Mouse (Mus musculus) G1E-ER4 (cell line): ENCODE data around the gene Fcrl5. TPM values are rescaled to one million over a fixed set of nuclear protein-coding genes. Genes with fewer than 3 reads are reported as not detected.

Experiments
- GATA1 ChIP-seq: IDR thresholded peaks from one replicate; pipeline ENCODE4 v1.8.0; 2012; ENCODE audit warnings: low read length, inconsistent platforms
- polyA plus RNA-seq: library from polyadenylated mRNA; stranded (reverse); fragments of >175 nt; gene quantifications from 2 replicates; pipeline ENCODE4 v1.2.3, GENCODE M21; 2012

The Fcrl5 gene
- polyA plus RNA-seq, 1 experiment: not detected

DNA sequence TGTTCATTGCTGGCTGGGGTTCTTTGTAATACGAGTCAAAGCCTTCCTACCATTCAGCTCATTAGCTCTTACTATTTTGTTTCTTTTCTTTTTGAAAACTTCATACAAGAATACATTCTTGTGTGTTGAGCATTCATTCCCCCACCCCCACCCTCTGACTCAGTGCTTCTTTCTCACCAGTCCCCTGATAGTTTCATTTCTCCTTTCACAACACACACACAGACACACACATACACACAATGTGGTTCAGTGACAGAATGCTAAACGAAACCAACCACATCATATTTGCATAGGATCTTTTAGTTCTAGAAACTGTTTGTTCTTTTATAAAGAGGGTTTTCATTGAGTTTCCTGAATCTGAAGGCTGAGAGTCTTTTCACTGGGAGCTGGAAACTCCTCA, 52.3 kb downstream of the Fcrl5 start:
- TF ChIP-seq GATA1: no peak

DNA sequence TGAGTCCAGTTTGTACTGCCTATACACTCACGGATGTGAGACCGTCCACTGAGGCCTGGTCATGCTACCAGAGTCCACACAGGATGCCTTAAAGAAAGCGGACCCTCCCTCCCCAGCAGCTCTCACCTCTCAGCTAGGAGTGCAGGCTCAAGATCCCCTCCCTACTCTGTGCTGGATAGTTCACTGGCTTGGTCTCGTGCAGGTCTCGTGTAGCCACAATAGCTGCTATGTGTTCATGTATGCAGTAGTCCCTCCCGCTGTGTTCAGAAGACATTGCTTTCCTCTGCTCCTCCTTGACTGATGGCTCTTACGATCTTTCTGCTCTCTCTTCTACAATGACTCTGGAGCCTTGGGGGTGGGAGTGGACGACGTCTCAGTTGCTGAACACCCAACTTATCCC, 62.7 kb downstream of the Fcrl5 start:
- TF ChIP-seq GATA1: no peak

DNA sequence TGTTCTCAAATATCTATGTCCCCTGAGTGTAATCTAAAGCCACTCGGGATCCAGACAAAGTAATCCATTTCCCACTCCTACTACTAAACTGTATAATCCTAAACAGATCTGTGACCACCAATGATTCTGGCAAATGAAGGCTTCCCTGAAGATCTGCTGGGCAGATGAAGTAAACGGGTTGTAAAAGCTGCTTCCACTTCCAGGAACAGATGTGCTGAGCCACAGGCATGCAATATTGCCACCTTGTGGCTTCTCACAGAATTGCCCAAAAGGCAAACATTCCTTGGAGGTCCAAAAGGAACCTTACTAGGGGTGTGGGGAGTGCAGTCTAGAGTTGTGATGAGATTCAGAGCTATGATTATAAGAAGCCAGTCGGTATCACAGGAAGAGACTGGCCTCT, 63.5 kb downstream of the Fcrl5 start:
- TF ChIP-seq GATA1: no peak

DNA sequence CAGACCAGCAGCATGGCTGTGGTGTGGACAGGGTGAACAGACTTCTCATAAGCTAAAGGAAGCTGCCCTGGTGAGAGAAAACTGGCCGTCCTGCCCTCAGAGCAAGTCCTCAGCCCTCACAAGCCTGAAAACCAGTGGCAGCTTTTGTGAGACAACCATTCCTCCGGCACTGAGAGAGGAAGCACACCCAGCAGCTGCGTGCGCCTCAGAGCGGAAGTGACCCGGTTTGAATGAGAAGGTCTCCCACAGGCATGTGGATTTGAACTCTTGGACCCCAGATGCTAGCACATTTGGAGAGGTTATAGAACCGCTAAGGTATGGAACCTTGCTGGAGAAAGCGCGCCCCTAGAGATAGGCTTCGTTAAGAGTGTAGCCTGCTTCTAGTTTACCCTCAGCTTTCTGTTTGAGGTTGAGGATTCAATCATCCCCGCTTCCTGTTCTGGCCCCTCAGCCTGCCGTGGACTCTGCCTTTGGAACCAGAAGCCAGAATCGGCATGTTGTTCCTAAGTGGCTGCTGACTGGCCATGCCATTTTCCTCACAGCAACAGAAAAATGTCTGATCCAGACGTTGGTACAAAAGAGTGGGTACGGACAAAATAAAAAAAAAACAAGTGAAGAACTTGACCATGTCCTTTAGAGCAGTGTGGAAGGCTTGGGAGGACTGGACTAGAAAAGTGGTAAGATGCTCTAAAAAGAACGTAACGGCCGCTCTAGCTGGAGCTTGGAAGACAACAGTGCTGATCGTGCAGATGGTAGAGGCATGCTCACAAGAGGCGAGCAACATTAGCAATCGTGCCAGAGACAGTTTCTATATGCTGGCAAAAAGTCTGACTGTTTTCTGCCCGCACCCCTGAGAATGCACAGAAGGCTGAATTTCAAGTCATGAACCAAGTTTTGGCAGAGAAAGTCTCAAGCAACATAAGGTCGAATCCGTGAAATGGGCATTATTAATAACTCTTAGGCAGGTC, 64.8 kb downstream of the Fcrl5 start:
- TF ChIP-seq GATA1: no peak

DNA sequence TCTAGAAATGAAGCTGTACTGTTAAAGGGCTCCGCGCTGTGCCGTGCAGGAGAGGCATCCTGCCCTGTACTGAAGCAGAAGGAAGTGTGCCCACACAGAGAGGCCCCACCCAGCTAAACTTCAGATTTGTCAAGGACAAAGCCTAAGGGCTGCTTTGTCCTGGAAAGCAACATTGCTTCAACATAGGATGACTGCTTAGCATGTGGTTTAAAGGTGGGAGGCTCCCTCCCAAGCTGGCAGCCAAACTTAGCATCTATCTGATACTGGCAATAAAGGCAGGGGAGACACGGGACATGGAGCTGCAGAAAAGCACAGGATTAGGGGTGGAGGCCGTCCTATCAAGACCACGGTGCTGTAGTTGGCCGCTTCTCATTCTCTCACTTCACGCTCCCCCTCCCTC, 65.6 kb downstream of the Fcrl5 start:
- no peak for TF ChIP-seq GATA1

DNA sequence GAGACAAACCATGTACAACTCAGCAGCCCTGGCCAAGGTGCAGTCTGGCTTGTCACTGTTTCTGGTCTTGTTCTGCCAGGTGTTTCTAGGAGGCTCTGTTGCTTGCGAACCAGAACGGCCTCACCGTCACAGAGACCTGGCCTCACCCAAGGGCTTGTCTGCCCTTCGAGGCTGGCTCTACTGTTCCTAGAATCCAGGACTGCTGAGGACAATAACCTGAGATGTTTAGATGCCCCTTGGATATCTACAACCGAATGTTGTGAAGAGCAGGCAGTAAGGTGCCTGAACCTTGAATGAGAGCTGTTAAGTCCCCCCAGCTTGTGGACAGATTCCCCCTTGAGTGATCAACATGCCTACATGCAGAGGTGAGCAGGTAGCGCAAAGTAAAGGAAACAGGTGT, 67.2 kb downstream of the Fcrl5 start:
- no peak for TF ChIP-seq GATA1

DNA sequence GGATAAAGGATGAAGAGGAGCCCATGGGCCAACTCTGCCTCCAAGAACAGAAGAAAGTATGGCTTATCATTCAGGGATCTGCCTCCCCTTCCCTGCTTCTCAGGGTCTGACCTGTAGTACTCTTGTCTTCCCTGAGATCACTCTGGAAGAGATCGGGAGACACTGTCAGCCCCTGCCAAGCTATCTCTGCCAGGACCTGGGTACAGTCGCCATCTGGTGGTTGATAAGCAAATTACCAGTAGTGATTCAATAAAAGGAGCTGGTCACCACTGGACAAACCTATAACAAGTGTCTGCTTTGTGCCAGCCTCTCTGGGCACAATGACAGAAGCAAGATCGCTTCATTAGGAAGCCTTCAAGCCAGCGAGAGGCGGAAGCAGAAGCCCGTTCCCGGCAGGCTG, 68.8 kb downstream of the Fcrl5 start:
- TF ChIP-seq GATA1: no peak

DNA sequence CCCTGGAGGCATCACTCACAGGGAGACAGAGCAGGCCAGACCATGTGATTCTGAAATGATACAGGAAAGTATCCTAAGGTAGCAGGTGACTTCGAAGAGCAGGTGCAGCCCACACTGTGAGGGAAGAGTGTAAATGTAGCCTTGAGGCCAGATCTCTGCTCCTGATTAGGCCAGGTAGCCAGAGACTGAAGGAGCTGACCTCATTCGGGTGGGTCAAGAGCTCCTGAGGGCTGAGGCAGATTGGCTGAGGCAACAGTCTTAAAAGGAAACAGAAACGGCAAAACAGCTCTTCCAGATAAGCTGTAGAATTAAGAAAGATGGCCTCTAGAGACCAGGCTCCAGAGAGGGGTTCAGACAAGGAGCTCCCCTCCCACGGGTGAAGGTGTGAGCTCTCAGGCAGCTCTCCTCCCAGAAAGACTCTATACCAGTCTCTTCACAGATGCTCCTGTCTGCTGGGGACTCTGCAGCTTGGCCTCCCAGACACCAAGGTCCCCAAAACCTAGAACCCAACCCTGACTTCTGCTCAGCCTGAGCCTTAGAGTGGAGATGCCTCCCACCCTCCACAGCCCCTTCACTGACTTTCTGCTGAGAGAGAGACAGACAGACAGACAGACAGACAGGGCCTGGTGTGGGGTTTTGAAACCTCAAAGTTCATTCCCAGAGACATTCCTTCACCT, 69.3 kb downstream of the Fcrl5 start:
- no peak for TF ChIP-seq GATA1

DNA sequence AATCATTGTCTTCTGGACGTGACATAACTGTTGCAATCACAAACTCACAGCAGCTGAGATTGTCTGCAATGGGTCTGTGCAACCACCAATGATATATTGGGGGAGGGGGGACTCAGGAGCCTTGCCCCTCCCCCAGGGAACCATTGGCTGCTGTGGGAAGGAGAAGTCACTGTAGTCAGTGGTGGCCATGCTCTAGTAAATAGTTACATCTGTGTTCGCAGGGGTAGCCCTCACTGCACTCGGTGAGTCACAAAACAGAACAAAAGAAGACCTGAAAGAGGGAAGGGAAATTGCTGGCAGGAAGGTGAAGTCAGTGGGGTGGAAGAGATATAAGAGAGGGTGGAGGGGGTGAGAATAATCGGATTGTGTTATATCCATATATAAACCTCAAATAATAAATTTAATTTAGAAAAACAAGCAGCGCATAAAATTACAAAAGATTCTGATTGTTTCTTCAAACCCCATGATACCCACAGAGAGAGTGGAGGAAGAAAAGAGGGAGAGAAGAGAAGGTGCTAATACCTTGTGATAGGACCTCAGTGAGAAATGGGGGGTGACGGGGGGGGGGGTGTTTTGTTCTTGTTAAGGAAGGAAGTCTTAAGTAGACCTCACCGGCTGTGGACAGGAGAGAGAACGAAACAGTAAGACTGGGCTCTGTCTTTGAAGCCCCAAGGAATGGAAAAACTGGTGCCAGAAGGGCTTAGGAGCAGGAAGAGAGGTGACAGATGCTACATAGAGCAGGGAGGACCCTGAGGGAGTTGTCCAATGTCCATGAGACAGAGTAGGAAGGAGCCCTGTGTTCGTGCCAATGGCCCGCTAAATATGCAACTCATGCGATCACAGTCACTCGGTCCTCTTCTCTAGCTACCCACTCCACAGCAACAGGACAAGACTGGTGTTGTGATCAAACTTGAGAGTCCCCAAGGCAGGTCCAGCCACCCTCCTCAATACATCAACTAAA, 71.2 kb downstream of the Fcrl5 start:
- TF ChIP-seq GATA1: no peak

DNA sequence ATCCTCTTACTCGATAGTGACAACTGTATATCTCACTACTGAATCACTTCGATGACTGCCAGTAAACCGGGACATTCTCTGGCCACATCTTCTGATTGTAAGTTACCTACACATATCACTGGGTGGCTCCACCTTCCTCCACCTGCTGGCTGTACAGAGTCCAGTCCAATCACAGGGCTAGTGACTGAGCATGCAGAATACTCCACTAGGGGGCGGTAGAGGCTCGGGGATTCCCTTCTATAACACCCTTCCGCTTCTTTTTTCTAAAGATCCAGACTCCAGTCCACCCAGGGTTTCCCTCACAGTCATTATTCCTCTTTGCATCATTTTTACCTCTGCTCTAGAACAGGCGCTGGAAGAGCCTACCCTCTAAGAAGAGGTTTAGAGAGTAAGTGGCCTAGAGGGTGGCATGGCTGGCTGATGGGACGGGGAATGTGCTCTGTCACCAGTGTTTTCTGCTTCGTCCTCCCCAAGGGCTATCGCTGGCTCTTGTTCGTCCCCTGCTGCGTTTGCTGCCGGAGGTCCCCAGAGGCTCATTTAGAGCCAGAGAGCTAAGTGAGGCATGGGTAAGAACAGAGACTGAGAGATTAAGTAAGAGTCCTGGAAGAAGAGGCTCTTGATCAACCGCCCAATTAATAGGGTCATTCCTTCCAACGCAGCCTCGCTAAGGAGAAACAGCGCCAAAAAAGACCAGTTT, 72.8 kb downstream of the Fcrl5 start:
- TF ChIP-seq GATA1: no peak

DNA sequence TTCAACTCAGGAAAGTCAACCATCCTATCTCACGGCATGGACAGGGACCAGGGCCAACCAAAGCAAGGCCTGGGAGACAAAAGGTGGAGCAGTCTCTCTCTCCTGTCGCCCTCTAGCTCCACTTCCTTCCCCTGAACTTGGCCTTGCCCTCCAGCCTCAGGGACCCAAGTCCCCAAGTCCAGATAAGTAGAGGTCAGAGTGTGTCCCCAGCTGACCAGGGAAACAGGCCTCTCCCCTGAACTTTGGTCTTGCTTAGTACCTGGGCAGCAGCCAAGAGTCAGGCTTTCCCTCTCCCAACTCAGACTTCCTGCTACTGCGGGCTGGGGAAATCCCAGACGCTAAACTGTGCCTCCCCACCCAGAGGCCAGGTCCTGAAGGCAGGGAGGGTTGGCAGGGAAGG, 73.5 kb downstream of the Fcrl5 start:
- TF ChIP-seq GATA1: no peak

DNA sequence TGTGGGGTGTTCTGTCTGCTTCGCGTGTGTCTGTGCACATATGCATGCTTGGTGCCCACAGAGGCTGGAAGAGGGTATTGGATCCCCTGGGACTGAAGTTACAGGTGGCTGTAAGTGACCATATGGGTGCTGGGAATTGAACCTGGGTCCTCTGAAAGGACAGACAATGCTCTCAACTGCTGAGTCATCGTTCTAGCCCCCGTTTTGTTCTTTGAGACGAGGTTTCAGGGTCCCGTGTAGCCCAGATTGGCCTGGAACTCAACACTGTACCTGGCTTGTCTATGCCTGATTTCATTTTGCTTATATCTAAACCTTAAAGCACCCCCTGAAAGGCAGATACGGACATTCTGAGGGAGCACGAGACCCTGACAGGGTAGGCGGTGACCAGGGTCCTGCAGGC, 75.3 kb downstream of the Fcrl5 start:
- TF ChIP-seq GATA1: no peak

DNA sequence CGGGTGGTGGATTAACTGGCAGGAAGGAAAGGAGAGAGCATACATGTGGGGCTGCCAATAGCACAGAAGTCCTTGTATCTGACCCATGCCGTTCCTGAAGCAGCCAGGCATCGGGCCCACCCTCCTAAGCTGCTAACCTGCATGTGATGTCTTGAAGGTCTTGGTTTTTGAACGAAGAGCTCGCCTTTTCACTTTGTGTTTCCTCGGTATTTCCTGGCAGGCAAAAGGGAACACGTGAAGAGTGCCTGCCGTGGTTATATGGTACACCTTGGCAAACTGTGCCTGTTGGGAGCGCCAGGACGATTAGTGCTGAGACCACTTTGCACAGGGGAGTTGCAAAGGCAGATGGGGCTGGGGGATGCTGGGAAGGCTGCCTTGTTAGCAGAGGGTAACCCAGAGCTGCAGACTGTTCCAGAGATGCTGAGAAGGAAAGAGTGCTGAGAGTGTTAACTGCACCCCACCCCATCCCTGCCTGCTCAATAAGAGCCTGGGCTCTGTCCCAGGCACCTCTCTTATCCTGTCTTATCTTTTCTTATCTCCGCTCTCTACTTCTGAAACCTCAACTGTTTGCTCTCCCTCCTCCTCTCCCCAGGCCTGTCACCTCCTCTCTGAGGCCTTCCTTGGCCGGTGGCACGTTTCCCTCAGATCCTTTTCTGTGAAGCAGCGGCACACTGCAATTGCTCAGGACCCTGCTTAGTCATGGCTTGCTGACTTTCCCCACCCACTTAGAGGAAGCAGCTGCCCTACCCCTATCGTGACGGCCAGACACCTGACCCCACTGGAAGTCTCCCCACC, 76.6 kb downstream of the Fcrl5 start:
- TF ChIP-seq GATA1: no peak

DNA sequence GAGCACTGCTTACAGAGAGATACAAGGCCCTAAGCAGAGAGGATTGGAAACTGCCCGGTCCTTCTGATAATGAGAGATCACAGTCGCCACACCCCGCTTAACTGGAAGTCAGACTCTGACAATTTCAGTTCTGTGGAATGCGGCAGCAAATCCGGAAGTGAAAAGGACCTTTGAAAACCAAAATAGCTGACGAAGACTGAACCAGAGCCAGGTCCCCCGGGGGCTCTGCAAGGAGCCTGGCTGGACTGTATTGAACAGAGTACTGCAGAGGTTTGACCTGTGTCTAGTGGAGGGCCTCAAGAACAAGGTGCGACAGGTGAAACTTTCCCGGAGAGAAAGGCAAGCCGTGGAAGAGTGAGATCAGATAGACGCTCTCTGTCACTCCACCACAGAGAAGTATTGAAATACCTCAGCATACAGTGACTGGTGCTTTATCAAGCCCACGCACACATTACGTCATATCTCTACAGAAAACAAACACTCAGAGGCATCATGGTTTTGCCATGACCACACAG, 80.1 kb downstream of the Fcrl5 start:
- peak; percentile 7 for TF ChIP-seq GATA1
